Mouse (Mus musculus) spleen, postnatal 10 days (tissue): ENCODE data around the gene Insc.

Experiments
- DNase-seq, 2 experiments: peaks; one replicate each; pipeline ENCODE4 v3.0.0; 2021 to 2022; ENCODE audit warnings: low spot score in 2 of 2

The Insc gene

GRCm38 (mm10) chr7:114762660-114763059, 19.2 kb downstream of the Insc start:
- no peak for DNase-seq

- DNase-seq = no peak
These were observed 21.8 kb downstream of the Insc start for GRCm38 (mm10) chr7:114765273-114765672.

- DNase-seq = no peak
These were observed 23.0 kb downstream of the Insc start for GRCm38 (mm10) chr7:114766523-114766922.

GRCm38 (mm10) chr7:114768516-114768915, 25.0 kb downstream of the Insc start:
- no peak for DNase-seq

- no peak for DNase-seq
These were observed 25.5 kb downstream of the Insc start for GRCm38 (mm10) chr7:114769041-114769440.

GRCm38 (mm10) chr7:114770586-114770985, 27.1 kb downstream of the Insc start:
- no peak for DNase-seq

DNA sequence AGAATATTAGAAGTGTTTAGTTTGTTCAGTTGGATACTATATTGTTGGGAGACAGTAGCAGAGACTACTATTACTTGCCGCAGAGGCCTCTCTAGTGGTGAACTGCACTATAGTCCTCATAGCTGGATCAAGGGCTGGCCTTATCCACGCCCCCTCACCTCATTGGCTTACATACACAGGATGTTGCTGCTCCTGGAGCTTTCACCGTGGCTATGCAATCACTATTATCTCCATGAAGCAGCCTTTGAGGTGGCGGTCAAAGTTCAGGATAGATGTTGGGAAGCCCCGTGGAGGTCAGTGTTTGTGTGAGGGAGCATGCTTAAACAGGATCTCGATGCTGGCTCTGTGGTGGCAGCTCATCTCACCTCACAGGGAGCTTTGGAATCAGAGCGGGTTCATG, 28.3 kb downstream of the Insc start:
- no peak for DNase-seq

GRCm38 (mm10) chr7:114773781-114774180, 30.3 kb downstream of the Insc start:
- DNase-seq = no peak

- DNase-seq = no peak
These were observed 32.4 kb downstream of the Insc start for GRCm38 (mm10) chr7:114775856-114776255.

DNA sequence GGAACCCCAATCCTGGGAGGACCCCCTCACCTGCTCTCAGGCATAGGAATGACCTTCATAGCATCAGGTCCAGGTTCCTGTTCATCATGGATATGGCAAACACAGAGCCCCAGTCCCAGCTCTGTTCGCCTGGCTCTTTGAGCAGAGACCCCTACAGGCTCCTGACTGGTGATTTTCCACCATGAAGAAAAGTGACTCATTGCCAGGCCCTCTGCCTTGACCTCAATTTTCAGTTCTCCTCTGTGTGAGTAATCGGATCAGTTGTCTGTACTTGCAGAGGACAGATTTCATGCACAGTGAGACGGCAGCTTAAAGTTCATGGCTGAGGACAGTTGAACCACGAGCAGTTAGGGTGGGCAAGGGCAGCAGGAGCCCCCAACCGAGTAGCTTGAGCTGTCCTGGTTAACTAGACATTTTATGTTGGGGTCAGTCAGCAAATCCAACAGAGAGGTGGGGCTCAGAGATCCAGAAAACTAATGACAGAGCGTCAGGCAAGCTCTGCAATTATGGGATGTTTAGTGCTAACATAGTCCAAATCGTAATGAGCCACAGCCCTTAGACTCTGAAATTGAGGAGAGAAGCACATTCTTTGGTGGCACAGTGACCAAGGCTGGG, 34.8 kb downstream of the Insc start:
- no peak for DNase-seq

GRCm38 (mm10) chr7:114779056-114779660, 35.7 kb downstream of the Insc start:
- DNase-seq = no peak

DNA sequence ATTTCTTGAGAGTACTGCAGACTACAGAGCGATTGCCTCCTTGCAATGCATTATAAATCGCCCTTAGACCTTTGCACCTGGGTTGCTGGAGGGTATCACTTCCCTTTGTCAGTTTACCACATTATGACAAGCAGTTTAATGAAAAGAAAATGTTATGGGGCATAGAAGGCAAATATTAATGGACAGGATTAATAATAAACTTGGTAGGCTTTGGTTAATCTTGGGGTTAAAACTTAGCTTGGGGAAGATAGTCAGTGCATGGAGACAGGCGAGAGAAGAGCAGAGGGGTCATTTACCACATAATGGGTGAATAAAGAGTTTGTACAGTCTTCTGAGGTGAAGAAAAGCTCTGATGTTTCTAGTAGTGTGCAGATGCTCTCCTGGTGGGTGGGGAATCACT, 39.8 kb downstream of the Insc start:
- DNase-seq = no peak

GRCm38 (mm10) chr7:114791087-114791486, 47.6 kb downstream of the Insc start:
- no peak for DNase-seq

DNA sequence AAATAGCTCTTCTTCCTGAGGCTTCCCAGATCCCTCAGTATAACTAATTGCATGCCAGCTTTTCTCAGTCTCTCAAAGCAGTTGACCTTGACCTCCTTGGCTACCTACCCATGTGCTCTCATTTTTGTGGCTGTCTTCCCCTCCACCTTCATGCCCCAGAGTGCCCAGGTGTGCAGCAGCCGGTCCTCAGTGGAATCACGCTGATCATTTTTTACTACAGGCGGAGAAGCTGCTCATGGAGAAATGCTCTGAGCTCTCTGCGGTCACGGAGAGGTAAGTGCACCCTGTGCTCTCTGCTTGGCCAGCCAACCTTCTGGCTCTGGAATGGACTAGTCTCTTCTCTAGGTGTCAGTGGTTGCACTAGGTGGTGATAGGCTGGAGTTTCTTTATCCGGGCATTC, 48.5 kb downstream of the Insc start:
- no peak for DNase-seq

DNA sequence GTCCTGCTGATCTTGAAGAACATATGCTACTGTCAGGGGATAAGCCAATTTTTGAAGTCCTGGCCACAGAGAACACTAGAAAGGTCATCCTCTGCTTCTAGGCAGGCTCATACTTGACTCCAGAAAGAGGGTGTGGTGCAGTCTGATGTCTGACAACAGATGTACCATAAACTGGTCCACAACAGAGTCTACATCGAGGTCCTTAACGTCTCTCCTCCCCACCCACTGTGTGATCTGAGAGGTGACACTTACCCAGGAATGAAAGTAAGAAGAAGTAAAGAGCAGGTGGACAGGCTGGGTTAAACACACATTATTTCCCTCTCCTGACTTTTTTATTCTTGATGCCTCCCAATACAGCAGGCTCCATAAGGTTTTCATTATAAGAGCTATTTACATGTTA, 50.9 kb downstream of the Insc start:
- no peak for DNase-seq

- DNase-seq = no peak
These were observed 59.1 kb downstream of the Insc start for GRCm38 (mm10) chr7:114802576-114802975.

DNA sequence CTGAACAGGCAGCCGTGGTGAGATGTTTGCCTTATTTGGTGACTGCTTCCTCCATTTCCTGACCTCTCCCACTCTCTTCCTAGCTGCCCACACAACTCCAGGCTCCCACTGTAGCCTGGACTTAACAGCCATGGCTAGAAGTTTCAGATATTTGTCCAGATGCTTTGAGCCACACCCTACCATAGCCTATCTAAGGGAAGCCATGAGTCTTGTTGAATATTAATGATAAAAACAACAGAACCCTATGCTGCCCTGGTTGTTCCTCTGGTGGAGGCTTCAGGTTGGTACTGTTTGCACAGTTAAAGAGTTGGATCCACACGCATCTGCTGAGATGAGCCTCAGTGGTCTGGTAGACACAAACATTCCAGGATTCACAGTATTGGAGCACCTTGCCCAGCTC, 61.8 kb downstream of the Insc start:
- DNase-seq = no peak

- no peak for DNase-seq
These were observed 63.8 kb downstream of the Insc start for GRCm38 (mm10) chr7:114807343-114807742.

- DNase-seq = no peak
These were observed 64.8 kb downstream of the Insc start for GRCm38 (mm10) chr7:114808341-114808740.

- peak; percentile 46 to 80 for DNase-seq
These were observed 73.9 kb downstream of the Insc start for GRCm38 (mm10) chr7:114817291-114817806.

GRCm38 (mm10) chr7:114817879-114818278, 74.4 kb downstream of the Insc start:
- no peak for DNase-seq

DNA sequence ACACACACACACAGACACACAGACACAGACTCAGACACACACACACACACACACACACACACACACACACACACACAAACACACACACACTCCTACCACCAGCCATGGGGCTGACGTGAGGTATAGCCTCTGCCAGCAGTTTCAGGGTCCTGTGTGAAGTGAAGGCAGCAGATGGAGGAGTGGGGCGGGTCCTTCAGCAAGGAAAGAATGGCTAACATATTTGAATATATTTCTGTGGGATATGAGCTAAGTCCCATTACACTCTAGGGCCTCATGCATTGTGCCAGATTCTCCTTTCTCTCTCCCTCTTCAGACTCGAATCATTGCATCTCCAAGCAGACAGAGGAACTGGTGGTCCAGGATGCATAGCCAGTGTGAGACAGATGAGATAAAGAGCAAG, 74.9 kb downstream of the Insc start:
- no peak for DNase-seq

DNA sequence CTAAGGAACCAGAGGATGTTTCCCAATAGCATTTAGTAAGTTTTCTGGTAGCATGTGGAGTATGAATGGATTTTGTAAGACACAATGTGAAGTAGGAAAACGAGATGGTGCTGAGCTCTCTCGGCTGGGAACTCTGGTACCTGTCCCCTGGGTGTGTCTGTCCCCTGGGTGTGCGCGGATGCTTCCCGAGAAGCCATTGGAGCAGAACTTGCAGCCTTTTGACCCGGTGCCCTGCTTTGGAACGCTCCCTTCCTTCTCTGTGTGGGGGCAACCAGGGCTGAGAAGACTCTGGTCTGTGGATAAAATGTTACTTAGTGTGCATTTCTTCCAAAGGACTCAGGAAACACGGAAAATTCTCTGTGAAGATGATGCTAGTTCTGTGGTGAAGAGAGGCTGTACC, 75.3 kb downstream of the Insc start:
- no peak for DNase-seq

DNA sequence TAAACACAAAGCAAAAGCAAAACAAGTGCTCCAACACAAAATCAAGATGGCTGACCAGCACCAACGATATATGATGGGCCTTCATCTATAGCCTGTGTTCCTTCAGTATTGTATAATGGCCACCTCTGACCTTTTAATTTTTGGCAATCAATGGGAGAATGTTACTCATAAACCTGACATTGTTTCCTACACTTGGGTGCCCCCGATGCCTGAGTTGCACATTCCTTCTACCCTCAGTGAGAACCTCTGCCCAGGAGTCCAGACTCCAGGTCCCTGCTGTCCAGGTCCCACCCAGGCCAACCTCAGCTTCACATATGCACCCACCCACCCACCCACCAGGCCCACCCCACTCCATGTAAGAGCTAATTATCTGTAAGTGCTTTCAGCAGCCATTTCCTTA, 79.2 kb downstream of the Insc start:
- DNase-seq = no peak
